Mouse (Mus musculus): ENCODE results near the gene Mapk3. TPM values are rescaled to one million over a fixed set of nuclear protein-coding genes. Genes with fewer than 3 reads are reported as not detected.

Gene Mapk3
- polyA plus RNA-seq, 1 experiment from 2014 or later: 73.2 TPM

DNA sequence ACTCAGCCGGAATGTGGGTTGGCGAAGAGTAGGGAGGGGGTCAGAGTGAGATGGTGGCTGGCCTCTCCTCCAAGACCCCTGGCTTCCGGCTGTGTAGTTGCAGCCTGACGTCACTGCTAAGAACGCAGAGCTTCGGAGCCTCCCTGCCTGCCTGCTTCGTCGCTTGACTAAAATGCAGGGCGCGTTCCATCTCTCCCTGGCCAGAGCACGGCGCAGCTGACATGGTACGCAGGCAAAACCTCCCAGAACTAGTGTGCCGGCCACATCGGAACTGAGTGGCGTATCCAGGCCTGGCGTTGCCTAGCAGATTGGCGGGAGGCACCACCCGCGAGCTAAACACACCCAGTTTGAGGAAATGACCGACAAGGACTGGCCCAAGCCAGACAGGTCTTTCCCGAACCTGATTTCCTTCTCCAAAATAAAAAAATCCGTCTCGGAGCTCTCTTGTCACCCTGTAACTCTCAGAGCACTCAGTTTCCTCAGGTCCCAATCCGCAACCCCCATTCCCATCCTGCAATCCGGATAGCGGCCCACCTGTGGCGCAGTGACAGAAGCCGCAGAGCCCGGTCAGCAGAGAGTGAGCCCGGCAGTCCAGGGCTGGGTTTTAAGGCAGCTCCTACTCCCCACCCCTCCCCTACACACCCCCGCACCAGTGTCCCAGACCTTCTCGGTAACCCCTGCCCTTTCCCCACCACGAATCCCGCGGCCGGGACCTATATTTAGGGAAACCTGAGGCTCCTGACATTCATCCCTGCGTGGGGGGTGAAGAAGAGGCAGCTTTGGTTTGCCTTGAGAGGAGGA is 40.3 kb downstream of the Mapk3 start:
- H3K4me2 ChIP-seq: peak overlapping the region; percentile 75
- peak overlapping the region; percentile 81 for H3K4me3 ChIP-seq (replicated peaks)
- peak; percentile 90 for ATAC-seq (replicated peaks; ENCODE audit: low FRiP score)
- no peaks in the 10 kb centered on the region for H3K27me3 ChIP-seq
- H3K4me1 ChIP-seq: peaks cover 50% of the 10 kb centered on the region
- under 1% methylated on average over 38 of the region's 38 CpGs for WGBS
- no peaks in the 10 kb centered on the region for H3K9me3 ChIP-seq (replicated peaks)
- peak overlapping the region; percentile 64 for H3K9ac ChIP-seq
- peaks cover 49% of the 10 kb centered on the region for H3K36me3 ChIP-seq
- peak overlapping the region; percentile 99 for H3K27ac ChIP-seq

DNA sequence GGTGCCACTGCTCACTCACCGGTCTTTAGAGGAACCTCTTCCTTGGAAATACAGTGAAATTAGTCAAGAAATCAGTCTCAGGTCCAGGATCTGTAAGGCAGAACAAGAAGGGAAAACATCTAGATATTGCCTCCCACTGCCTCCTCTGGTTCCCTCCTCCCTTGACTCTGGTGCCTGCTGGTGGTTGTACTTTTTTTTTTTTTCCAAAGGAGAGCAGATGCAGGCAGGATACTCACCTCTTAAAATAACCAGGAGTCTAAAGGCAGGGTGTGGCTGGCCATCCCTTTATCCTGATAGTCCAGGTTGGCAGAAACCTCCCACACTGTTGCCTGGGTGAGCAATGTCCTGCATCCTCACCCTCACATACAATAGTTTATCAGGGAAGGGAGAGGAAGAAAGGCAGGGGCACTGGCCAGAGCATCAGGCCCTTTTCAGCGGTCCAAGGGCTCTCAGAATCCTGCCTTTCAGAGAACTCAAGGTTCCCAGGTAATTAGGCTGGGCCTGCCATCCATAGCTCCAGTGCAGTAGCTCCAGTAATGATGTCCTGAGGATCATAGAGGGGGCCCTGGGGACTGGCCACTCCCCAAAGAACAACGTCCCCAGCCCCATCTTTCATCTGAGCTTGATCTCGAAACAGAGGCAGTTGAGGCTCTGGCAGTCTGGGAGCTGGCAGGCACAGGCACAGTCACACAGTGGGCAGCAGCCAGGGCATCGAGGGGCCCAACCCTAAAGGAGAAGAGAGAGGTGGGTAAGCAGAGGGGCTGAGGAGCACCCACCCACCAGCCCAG is 41.1 kb downstream of the Mapk3 start:
- Histone ChIP-seq H3K9ac (peak overlapping the region; percentile 64), H3K9me3 (replicated peaks) (no peaks in the 10 kb centered on the region), H3K27me3 (no peaks in the 10 kb centered on the region), H3K27ac (peak overlapping the region; percentile 99), H3K4me2 (peak overlapping the region; percentile 75), H3K36me3 (peaks cover 45% of the 10 kb centered on the region), H3K4me3 (replicated peaks) (peak overlapping the region; percentile 81), H3K4me1 (peaks cover 42% of the 10 kb centered on the region)
- ATAC-seq (replicated peaks; ENCODE audit: low FRiP score): no peak
- WGBS: 45% methylated on average over 5 of the region's 5 CpGs

GRCm38 (mm10) chr7:126801057-126801422 is 41.6 kb downstream of the Mapk3 start:
- Histone ChIP-seq H3K9me3 (replicated peaks) (no peaks in the 10 kb centered on the region), H3K9ac (0 out of 2 replicates have a peak overlapping the region, but pooled peaks have one; percentile 16), H3K4me1 (peaks cover 36% of the 10 kb centered on the region), H3K4me2 (no peak overlapping the region), H3K36me3 (peaks cover 43% of the 10 kb centered on the region), H3K27ac (0 out of 2 replicates have a peak overlapping the region, but pooled peaks have one; percentile 99), H3K27me3 (no peaks in the 10 kb centered on the region), H3K4me3 (replicated peaks) (no peak overlapping the region)
- no peak for ATAC-seq (replicated peaks; ENCODE audit: low FRiP score)
- whole genome bisulfite sequencing: 94% methylated on average over 16 of the region's 16 CpGs

GRCm38 (mm10) chr7:126802134-126802889 is 42.9 kb downstream of the Mapk3 start:
- no peak for ATAC-seq (replicated peaks; ENCODE audit: low FRiP score)
- Histone ChIP-seq H3K9me3 (replicated peaks) (no peaks in the 10 kb centered on the region), H3K27me3 (no peaks in the 10 kb centered on the region), H3K36me3 (peaks cover 36% of the 10 kb centered on the region), H3K9ac (no peak overlapping the region), H3K27ac (no peak overlapping the region), H3K4me2 (no peak overlapping the region), H3K4me1 (peaks cover 29% of the 10 kb centered on the region), H3K4me3 (replicated peaks) (no peak overlapping the region)
- WGBS: 71% methylated on average over 11 of the region's 11 CpGs

GRCm38 (mm10) chr7:126803181-126803580 is 43.8 kb downstream of the Mapk3 start:
- H3K27ac ChIP-seq: no peak overlapping the region
- 90% methylated on average over 6 of the region's 6 CpGs for WGBS
- ATAC-seq (replicated peaks; ENCODE audit: low FRiP score): no peak
- no peak overlapping the region for H3K9ac ChIP-seq
- H3K4me3 ChIP-seq (replicated peaks): no peak overlapping the region
- peaks cover 29% of the 10 kb centered on the region for H3K4me1 ChIP-seq
- peaks cover 33% of the 10 kb centered on the region for H3K36me3 ChIP-seq
- no peak overlapping the region for H3K4me2 ChIP-seq
- H3K9me3 ChIP-seq (replicated peaks): no peaks in the 10 kb centered on the region
- no peaks in the 10 kb centered on the region for H3K27me3 ChIP-seq

GRCm38 (mm10) chr7:126803751-126804150 is 44.4 kb downstream of the Mapk3 start:
- Histone ChIP-seq H3K4me3 (replicated peaks) (no peak overlapping the region), H3K27ac (no peak overlapping the region), H3K27me3 (no peaks in the 10 kb centered on the region), H3K4me1 (peaks cover 34% of the 10 kb centered on the region), H3K9ac (no peak overlapping the region), H3K4me2 (no peak overlapping the region), H3K9me3 (replicated peaks) (no peaks in the 10 kb centered on the region), H3K36me3 (peaks cover 33% of the 10 kb centered on the region)
- ATAC-seq (replicated peaks; ENCODE audit: low FRiP score): no peak

GRCm38 (mm10) chr7:126806956-126807355 is 47.6 kb downstream of the Mapk3 start:
- no peaks in the 10 kb centered on the region for H3K9me3 ChIP-seq (replicated peaks)
- no peak overlapping the region for H3K9ac ChIP-seq
- WGBS: 75% methylated on average over 6 of the region's 6 CpGs
- ATAC-seq (replicated peaks; ENCODE audit: low FRiP score): no peak
- H3K27me3 ChIP-seq: no peaks in the 10 kb centered on the region
- H3K4me2 ChIP-seq: no peak overlapping the region
- H3K27ac ChIP-seq: no peak overlapping the region
- peaks cover 30% of the 10 kb centered on the region for H3K4me1 ChIP-seq
- H3K36me3 ChIP-seq: peaks cover 33% of the 10 kb centered on the region
- no peak overlapping the region for H3K4me3 ChIP-seq (replicated peaks)

- WGBS: 57% methylated on average over 4 of the region's 4 CpGs
- Histone ChIP-seq H3K4me3 (replicated peaks) (peak overlapping the region; percentile 75; the same call in 1 of the 2 replicates), H3K4me1 (peaks cover 30% of the 10 kb centered on the region), H3K9me3 (replicated peaks) (no peaks in the 10 kb centered on the region), H3K9ac (no peak overlapping the region), H3K36me3 (peaks cover 32% of the 10 kb centered on the region), H3K27me3 (no peaks in the 10 kb centered on the region), H3K4me2 (peak overlapping the region; percentile 89), H3K27ac (no peak overlapping the region)
- ATAC-seq (replicated peaks; ENCODE audit: low FRiP score): no peak
These were observed 48.0 kb downstream of the Mapk3 start for GRCm38 (mm10) chr7:126807405-126807804.

GRCm38 (mm10) chr7:126808703-126809455 is 49.5 kb downstream of the Mapk3 start:
- no peaks in the 10 kb centered on the region for H3K27me3 ChIP-seq
- H3K9ac ChIP-seq: peak overlapping the region; percentile 84
- H3K36me3 ChIP-seq: peaks cover 18% of the 10 kb centered on the region
- peak overlapping the region; percentile 89 for H3K4me2 ChIP-seq
- peak overlapping the region; percentile 75 for H3K4me3 ChIP-seq (replicated peaks)
- H3K27ac ChIP-seq: peak overlapping the region; percentile 79
- peaks cover 30% of the 10 kb centered on the region for H3K4me1 ChIP-seq
- ATAC-seq (replicated peaks; ENCODE audit: low FRiP score): peak; percentile 96
- WGBS: under 1% methylated on average over 43 of the region's 43 CpGs
- H3K9me3 ChIP-seq (replicated peaks): no peaks in the 10 kb centered on the region

GRCm38 (mm10) chr7:126809723-126810369 is 50.4 kb downstream of the Mapk3 start:
- ATAC-seq (replicated peaks; ENCODE audit: low FRiP score): no peak
- Histone ChIP-seq H3K4me3 (replicated peaks) (peak overlapping the region; percentile 75; the same call in 1 of the 2 replicates), H3K36me3 (peaks cover 13% of the 10 kb centered on the region), H3K9me3 (replicated peaks) (no peaks in the 10 kb centered on the region), H3K27me3 (no peaks in the 10 kb centered on the region), H3K4me1 (peaks cover 30% of the 10 kb centered on the region), H3K4me2 (peak overlapping the region; percentile 89), H3K9ac (peak overlapping the region; percentile 84), H3K27ac (peak overlapping the region; percentile 79)
- 53% methylated on average over 5 of the region's 5 CpGs for WGBS

All from kidney, embryonic 15.5 days (tissue).